Mouse (Mus musculus): ENCODE data around the gene Ift172. TPM values are rescaled to one million over a fixed set of nuclear protein-coding genes. Genes with fewer than 3 reads are reported as not detected.

The Ift172 gene
- polyA plus RNA-seq, 1 experiment from 2014 or later, result 13.6 TPM

- Histone ChIP-seq H3K79me2 (ENCODE audit: inconsistent target) (no peaks in the 10 kb centered on the region), H3K4me3 (ENCODE audit: inconsistent target) (no peak within 1 kb of the TSS), H3K36me3 (ENCODE audit: inconsistent target) (peaks cover 47% of the 10 kb centered on the region), H3K27ac (no peak within 1 kb of the TSS)
- WGBS (ENCODE audit: missing documents), result 70% methylated on average over 44 of the region's 47 CpGs
These were observed 39.3 kb downstream of the Ift172 start, which contains the start of gene Krtcap3 for GRCm38 (mm10) chr5:31251541-31252101. TSS of gene Krtcap3 (plus strand) at chr5:31251691.

- H3K27ac ChIP-seq, result no peak overlapping the region
- no peaks in the 10 kb centered on the region; the same call in 1 of the 2 replicates for H3K79me2 ChIP-seq (ENCODE audit: inconsistent target)
- no peak overlapping the region for H3K4me3 ChIP-seq (ENCODE audit: inconsistent target)
- peaks cover 56% of the 10 kb centered on the region for H3K36me3 ChIP-seq (ENCODE audit: inconsistent target)
- 100% methylated on average over 3 of the region's 4 CpGs for WGBS (ENCODE audit: missing documents)
These were observed 40.2 kb downstream of the Ift172 start for GRCm38 (mm10) chr5:31250716-31251115.

- H3K36me3 ChIP-seq (ENCODE audit: inconsistent target), result peaks cover 35% of the 10 kb centered on the region
- H3K79me2 ChIP-seq (ENCODE audit: inconsistent target), result peaks cover 40% of the 10 kb centered on the region
- H3K27ac ChIP-seq, result no peak overlapping the region
- peak overlapping the region; percentile 79 for H3K4me3 ChIP-seq (ENCODE audit: inconsistent target)
- WGBS (ENCODE audit: missing documents), result 29% methylated on average over 10 of the region's 10 CpGs
These were observed 48.7 kb downstream of the Ift172 start for GRCm38 (mm10) chr5:31242191-31242590.

- peaks cover 29% of the 10 kb centered on the region for H3K36me3 ChIP-seq (ENCODE audit: inconsistent target)
- H3K4me3 ChIP-seq (ENCODE audit: inconsistent target), result peak overlapping the region; percentile 79
- H3K27ac ChIP-seq, result peak overlapping the region; percentile 13; the same call in 1 of the 2 replicates
- peaks cover 40% of the 10 kb centered on the region for H3K79me2 ChIP-seq (ENCODE audit: inconsistent target)
- under 1% methylated on average over 13 of the region's 13 CpGs for WGBS (ENCODE audit: missing documents)
These were observed 49.3 kb downstream of the Ift172 start for GRCm38 (mm10) chr5:31241522-31242034.

- H3K4me3 ChIP-seq (ENCODE audit: inconsistent target), result peak within 1 kb of the TSS; percentile 79
- H3K36me3 ChIP-seq (ENCODE audit: inconsistent target), result peaks cover 22% of the 10 kb centered on the region
- H3K27ac ChIP-seq, result peak within 1 kb of the TSS; percentile 64
- 1% methylated on average over 81 of the region's 103 CpGs for WGBS (ENCODE audit: missing documents)
- H3K79me2 ChIP-seq (ENCODE audit: inconsistent target), result peaks cover 40% of the 10 kb centered on the region
These were observed 50.0 kb downstream of the Ift172 start, which contains the start of the genes Nrbp1 and Gm9970 for GRCm38 (mm10) chr5:31240637-31241521. TSS of gene Nrbp1 (plus strand) at chr5:31240864. TSS of gene Gm9970 (minus strand) at chr5:31241232.

- no peaks in the 10 kb centered on the region for H3K36me3 ChIP-seq (ENCODE audit: inconsistent target)
- H3K27ac ChIP-seq, result no peak overlapping the region
- no peaks in the 10 kb centered on the region for H3K79me2 ChIP-seq (ENCODE audit: inconsistent target)
- H3K4me3 ChIP-seq (ENCODE audit: inconsistent target), result no peak overlapping the region
- WGBS (ENCODE audit: missing documents), result 86% methylated on average over 1 of the region's 1 CpGs
These were observed 64.3 kb downstream of the Ift172 start for GRCm38 (mm10) chr5:31226641-31227040.

GRCm38 (mm10) chr5:31222696-31223095, 68.2 kb downstream of the Ift172 start:
- Histone ChIP-seq H3K36me3 (ENCODE audit: inconsistent target) (no peaks in the 10 kb centered on the region), H3K79me2 (ENCODE audit: inconsistent target) (peaks cover 22% of the 10 kb centered on the region), H3K27ac (no peak overlapping the region), H3K4me3 (ENCODE audit: inconsistent target) (no peak overlapping the region)
- WGBS (ENCODE audit: missing documents), result 95% methylated on average over 9 of the region's 9 CpGs

GRCm38 (mm10) chr5:31221304-31221945, 69.5 kb downstream of the Ift172 start:
- Histone ChIP-seq H3K4me3 (ENCODE audit: inconsistent target) (peak overlapping the region; percentile 77), H3K36me3 (ENCODE audit: inconsistent target) (no peaks in the 10 kb centered on the region), H3K79me2 (ENCODE audit: inconsistent target) (peaks cover 35% of the 10 kb centered on the region), H3K27ac (peak overlapping the region; percentile 83)
- 38% methylated on average over 11 of the region's 11 CpGs for WGBS (ENCODE audit: missing documents)

- Histone ChIP-seq H3K36me3 (ENCODE audit: inconsistent target) (no peaks in the 10 kb centered on the region), H3K4me3 (ENCODE audit: inconsistent target) (peak within 1 kb of the TSS; percentile 77), H3K79me2 (ENCODE audit: inconsistent target) (peaks cover 42% of the 10 kb centered on the region), H3K27ac (peak within 1 kb of the TSS; percentile 83)
- under 1% methylated on average over 68 of the region's 70 CpGs for WGBS (ENCODE audit: missing documents)
These were observed 70.2 kb downstream of the Ift172 start, which contains the start of gene Ppm1g for GRCm38 (mm10) chr5:31220448-31221303. TSS of gene Ppm1g (minus strand) at chr5:31220687.

- H3K36me3 ChIP-seq (ENCODE audit: inconsistent target), result no peaks in the 10 kb centered on the region
- 0% methylated on average over 36 of the region's 40 CpGs for WGBS (ENCODE audit: missing documents)
- peak overlapping the region; percentile 47 for H3K4me3 ChIP-seq (ENCODE audit: inconsistent target)
- peak overlapping the region; percentile 34; the same call in 1 of the 2 replicates for H3K27ac ChIP-seq
- H3K79me2 ChIP-seq (ENCODE audit: inconsistent target), result peaks cover 49% of the 10 kb centered on the region
These were observed 70.9 kb downstream of the Ift172 start for GRCm38 (mm10) chr5:31219911-31220447.

GRCm38 (mm10) chr5:31219474-31219873, 71.4 kb downstream of the Ift172 start:
- H3K36me3 ChIP-seq (ENCODE audit: inconsistent target), result no peaks in the 10 kb centered on the region
- 1% methylated on average over 10 of the region's 11 CpGs for WGBS (ENCODE audit: missing documents)
- peak overlapping the region; percentile 34; the same call in 1 of the 2 replicates for H3K27ac ChIP-seq
- peak overlapping the region; percentile 47 for H3K4me3 ChIP-seq (ENCODE audit: inconsistent target)
- peaks cover 54% of the 10 kb centered on the region for H3K79me2 ChIP-seq (ENCODE audit: inconsistent target)

GRCm38 (mm10) chr5:31219070-31219469, 71.8 kb downstream of the Ift172 start:
- H3K79me2 ChIP-seq (ENCODE audit: inconsistent target), result peaks cover 58% of the 10 kb centered on the region
- peak overlapping the region; percentile 47 for H3K4me3 ChIP-seq (ENCODE audit: inconsistent target)
- 7% methylated on average over 2 of the region's 2 CpGs for WGBS (ENCODE audit: missing documents)
- no peak overlapping the region for H3K27ac ChIP-seq
- no peaks in the 10 kb centered on the region for H3K36me3 ChIP-seq (ENCODE audit: inconsistent target)

- no peak overlapping the region for H3K27ac ChIP-seq
- H3K4me3 ChIP-seq (ENCODE audit: inconsistent target), result no peak overlapping the region
- H3K36me3 ChIP-seq (ENCODE audit: inconsistent target), result no peaks in the 10 kb centered on the region
- WGBS (ENCODE audit: missing documents), result 100% methylated on average over 1 of the region's 7 CpGs
- H3K79me2 ChIP-seq (ENCODE audit: inconsistent target), result peaks cover 66% of the 10 kb centered on the region
These were observed 72.6 kb downstream of the Ift172 start for GRCm38 (mm10) chr5:31218294-31218693.

Measured in macrophage (primary cell).